Mouse (Mus musculus): Measurements from ENCODE around the gene Mfsd2a.
A peak's percentile ranks its signal among the peaks of the same experiment; 100 is the strongest.

Mfsd2a gene

GRCm38 (mm10) chr4:122961100-122961567, at the start of gene Mfsd2a:
Mfsd2a (minus strand) TSS chr4:122961188.
- DNase-seq: peak; percentile 57

GRCm38 (mm10) chr4:123005054-123005966, 44.3 kb upstream of the Mfsd2a start:
- DNase-seq: no peak

GRCm38 (mm10) chr4:123000617-123001342, 39.8 kb upstream of the Mfsd2a start:
- no peak for DNase-seq

GRCm38 (mm10) chr4:123000130-123000529, 39.1 kb upstream of the Mfsd2a start:
- DNase-seq: no peak

GRCm38 (mm10) chr4:122999263-122999691, 38.3 kb upstream of the Mfsd2a start:
- no peak for DNase-seq

GRCm38 (mm10) chr4:122998537-122999262, 37.7 kb upstream of the Mfsd2a start:
- no peak for DNase-seq

- peak; percentile 34 for DNase-seq
Observed at GRCm38 (mm10) chr4:122996618-122997381, 35.8 kb upstream of the Mfsd2a start.

- peak; percentile 64 for DNase-seq
Observed at GRCm38 (mm10) chr4:122996221-122996617, 35.2 kb upstream of the Mfsd2a start.

- peak; percentile 93 for DNase-seq
Observed at GRCm38 (mm10) chr4:122995404-122996220, 34.6 kb upstream of the Mfsd2a start, which contains the start of gene Mycl. Mycl (plus strand) TSS chr4:122995652.

GRCm38 (mm10) chr4:122992276-122992675, 31.3 kb upstream of the Mfsd2a start:
- DNase-seq: no peak

GRCm38 (mm10) chr4:122991177-122991576, 30.2 kb upstream of the Mfsd2a start:
- DNase-seq: no peak

GRCm38 (mm10) chr4:122988004-122988403, 27.0 kb upstream of the Mfsd2a start:
- peak; percentile 43 for DNase-seq

- DNase-seq: no peak
Observed at GRCm38 (mm10) chr4:122987421-122987820, 26.4 kb upstream of the Mfsd2a start.

GRCm38 (mm10) chr4:122985110-122985509, 24.1 kb upstream of the Mfsd2a start:
- peak; percentile 77 for DNase-seq

GRCm38 (mm10) chr4:122983486-122984261, 22.7 kb upstream of the Mfsd2a start:
- DNase-seq: peak; percentile 69

GRCm38 (mm10) chr4:122982537-122982936, 21.5 kb upstream of the Mfsd2a start:
- no peak for DNase-seq

- DNase-seq: no peak
Observed at GRCm38 (mm10) chr4:122981930-122982329, 20.9 kb upstream of the Mfsd2a start.

- DNase-seq: no peak
Observed at GRCm38 (mm10) chr4:122981238-122981637, 20.2 kb upstream of the Mfsd2a start.

- no peak for DNase-seq
Observed at GRCm38 (mm10) chr4:122980684-122981083, 19.7 kb upstream of the Mfsd2a start.

GRCm38 (mm10) chr4:122979826-122980225, 18.8 kb upstream of the Mfsd2a start:
- no peak for DNase-seq

Measured in thymus, postnatal 14 days (tissue).